Mouse (Mus musculus): ENCODE results near the gene Gm49320.

The Gm49320 gene

DNA sequence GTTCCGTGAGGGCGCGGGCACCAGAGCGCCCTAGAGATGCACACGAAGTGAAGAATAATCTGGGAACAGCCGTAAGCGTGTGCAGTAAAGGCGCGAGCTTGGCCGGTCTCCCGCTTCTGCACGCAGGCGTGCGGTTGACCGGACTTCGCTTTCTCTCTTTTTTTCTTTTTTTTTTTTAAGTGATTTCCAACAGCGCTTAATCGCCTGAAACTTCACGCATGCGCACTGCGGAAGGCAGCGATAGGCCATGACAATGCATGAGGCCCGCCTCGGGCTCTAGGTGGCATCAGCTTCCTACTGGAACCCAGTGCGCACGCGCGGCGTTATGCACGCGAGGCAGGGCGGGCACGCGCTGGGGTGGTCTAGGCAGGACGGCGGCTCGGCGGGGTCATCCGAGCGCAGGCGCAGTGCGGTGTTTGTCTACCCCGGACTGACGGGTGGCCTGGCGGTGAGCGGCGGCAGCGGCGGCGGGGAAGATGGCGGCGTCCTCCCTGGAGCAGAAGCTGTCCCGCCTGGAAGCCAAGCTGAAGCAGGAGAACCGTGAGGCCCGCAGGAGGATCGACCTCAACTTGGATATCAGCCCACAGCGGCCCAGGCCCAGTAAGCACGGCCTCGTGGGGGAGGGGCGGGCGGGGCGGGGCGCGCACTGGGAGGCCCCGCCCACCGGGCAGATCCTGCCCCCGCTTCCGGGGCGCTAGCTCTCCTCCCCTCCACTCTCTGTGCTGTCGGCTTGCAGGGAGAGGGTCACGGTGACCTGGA lies at the start of gene Gm49320, which contains the start of gene Map2k7:
Gene Gm49320, plus strand, starts transcription at position 432 of the 759 bp plus-strand sequence.
Gene Map2k7, plus strand, starts transcription at position 307 of the 759 bp plus-strand sequence.
- DNase-seq, result peak; percentile 99 to 100

DNA sequence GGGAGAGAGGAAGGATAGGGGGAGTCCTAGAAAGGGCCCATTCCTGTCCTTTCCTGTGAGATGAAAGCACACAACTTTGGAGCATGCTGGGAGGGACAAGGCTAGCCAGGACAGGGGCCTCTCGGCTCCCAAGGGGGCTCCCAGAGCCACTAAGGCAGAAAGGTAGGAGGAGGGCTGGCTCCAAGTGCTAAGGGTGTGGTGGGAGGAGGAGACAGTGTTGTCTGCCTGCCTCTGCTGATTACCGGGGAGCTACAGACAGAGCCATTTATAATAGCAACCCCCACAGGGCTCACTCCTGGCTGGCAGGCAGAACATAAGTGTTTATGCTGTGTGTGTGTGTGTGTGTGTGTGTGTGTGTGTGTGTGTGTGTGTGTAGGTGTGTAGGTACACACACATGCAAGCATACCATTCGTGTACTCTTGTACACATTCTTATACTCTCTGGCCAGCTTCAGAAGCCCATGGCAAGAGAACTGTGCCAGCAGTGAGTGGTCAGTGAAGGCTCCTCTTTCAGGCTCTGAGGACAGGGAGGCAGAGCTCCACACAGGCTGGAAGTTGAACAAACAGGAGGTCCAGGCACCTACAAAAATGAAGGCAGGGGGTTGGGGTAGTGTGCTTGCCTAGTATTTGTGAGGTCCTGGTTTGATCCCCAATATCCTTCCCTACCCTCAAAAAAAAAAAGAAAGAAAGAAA lies 49.5 kb upstream of the Gm49320 start:
- DNase-seq, result no peak

DNA sequence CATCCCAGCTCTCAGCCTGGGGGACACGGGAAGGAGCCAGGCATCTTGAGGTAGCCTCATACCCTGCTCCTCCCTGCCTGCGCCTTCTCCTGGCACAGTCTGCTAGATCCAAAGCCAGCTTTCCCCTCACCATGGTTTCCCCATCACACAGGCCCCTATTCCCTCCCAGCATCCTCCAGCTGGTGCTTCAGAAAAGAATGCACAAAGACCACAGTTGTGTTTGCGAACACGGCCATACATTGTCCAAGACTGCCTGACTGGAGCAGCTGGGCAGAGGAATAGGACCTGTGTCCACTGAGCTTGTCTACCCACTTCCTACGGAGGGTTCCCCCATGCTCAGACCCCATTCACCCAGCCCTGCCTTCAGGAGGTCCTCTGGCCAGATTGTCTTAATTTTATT lies 46.4 kb upstream of the Gm49320 start:
- DNase-seq, result no peak

DNA sequence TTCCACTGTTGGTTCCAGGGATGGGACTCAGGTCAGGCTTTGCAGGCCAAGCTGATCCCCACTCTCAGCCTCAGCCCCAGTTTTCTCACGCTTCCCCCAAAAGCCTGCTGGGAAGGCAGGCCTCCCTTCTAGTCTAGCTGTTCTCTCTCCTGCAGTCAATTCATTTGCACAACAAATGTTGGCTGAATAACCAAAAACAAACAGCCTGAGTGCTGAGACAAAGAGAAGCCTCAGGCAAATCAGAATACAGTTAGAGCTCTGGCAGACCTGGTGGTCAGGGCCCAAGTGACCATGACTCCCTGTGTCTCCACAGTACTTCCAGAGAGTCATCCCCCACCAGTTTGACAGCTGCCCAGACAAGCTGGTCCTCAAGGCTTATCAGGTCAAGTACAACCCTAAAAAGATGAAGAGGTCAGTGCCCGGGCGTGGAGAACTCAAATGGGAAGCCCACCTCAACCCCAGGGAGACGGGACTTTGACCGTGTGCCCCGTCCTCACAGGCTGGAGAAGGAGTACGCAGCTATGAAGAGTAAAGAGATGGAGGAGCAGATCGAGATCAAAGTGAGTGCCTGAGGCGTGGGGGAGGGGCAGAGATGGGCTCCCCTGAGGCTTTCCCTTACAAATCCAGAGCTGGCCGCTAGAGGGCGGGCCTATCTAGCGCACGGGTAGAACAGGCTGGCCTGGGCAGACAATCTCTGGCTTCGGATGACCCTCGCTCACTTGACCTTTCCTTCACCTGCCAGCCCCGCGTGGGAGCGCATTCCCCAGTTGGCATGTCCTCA lies 45.7 kb upstream of the Gm49320 start:
- DNase-seq, result peak; percentile 84 to 86

DNA sequence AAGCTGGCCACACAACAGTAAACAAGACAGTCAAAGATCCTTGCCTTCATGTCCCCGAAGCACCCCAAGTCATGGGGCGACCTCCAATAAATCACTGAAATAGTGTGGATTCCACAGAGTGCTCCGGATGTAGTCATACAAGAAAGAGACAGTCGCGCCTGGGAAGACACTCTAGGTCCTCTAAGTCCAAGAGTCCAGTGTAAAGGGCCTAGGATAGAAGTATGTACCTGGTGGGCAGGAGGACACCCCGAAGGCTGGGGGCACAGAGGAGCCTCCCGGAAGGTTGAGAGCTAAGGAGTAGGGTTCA lies 45.1 kb upstream of the Gm49320 start:
- no peak for DNase-seq

DNA sequence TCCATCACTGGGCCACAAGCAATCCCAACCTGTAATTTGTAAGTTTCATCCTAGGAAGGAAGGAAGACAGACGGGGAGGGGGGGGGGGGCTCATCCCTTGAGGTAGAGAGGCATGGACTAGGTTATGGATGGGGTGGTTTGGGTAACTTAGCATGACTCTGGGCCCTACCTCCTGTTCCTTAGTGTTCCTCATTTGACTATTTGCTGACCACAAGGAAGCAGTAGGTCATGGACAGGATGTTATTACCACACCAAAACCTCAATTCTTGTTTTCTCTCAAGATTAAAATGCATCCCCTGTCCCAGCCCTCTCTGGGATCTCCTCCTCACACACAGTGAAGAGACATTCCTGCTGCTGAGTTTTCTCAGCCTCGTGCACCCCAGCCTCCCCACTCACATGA lies 37.3 kb upstream of the Gm49320 start:
- no peak for DNase-seq

DNA sequence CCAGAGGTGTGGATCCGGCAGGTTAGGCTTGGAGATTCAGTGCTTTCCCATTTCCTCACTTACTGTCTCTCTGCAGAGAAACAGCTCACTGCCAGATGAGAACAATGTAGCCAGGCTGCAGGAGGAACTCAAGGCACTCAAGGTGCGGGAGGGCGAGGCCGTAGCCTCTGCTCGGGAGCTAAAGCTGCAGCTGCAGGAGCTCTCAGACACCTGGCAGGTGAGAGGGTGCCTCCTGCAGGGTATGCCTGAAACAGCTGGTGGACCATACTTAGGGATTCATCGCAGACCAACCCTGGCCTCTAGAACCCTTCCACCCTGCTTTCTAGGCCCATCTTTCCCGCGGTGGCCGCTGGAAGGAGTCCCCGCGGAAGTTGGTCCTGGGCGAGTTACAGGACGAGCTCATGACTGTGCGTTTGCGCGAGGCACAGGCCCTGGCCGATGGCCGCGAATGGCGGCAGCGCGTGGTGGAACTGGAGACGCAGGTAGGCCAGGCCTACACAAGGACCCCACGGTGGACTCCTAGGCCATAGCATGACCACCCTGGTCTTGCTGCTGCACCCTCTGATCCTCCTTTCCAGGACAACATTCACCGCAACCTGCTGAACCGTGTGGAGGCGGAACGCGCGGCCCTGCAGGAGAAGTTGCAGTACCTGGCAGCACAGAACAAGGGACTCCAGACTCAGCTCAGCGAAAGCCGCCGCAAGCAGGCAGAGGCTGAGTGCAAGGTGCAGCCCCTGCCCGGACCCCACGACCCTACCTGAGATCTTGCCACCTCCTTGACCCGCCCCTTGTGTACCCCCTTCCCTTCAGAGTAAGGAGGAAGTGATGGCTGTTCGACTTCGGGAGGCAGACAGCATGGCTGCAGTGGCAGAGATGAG lies 33.2 kb upstream of the Gm49320 start:
- DNase-seq, result no peak

DNA sequence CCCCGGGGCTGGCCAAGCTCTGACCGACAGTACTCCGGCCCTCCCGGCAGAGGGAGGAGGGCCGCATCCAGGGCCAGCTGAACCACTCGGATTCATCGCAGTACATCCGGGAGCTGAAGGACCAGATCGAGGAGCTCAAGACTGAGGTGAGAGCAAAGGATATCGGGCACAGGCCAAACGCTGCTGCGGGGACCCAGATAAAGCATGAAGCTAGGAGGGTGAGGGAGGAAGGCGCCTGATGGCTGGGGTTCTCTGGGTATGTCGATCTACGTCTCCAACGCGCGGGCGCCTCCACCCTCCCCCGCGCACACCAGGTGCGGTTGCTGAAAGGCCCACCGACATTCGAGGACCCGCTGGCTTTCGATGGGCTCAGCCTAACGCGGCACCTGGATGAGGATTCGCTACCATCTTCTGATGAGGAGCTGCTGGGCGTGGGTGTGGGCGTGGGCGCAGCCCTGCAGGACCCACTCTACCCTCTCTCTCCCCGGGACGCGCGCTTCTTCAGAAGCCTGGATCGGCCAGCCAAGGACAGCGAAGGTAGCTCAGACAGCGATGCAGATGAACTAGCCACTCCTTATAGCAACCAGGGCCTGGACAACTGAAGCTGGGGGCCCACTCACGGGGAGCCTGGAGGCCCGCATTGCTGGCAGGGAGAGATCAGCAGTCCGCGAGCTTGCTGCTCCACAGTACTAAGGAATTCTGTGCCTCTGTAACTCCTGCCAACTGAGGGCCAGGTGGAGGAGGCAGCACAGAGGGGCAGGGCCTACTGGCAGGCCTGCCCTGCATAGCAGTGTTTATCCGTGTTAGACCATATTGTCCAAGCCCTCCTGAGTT lies 32.3 kb upstream of the Gm49320 start:
- DNase-seq, result no peak

DNA sequence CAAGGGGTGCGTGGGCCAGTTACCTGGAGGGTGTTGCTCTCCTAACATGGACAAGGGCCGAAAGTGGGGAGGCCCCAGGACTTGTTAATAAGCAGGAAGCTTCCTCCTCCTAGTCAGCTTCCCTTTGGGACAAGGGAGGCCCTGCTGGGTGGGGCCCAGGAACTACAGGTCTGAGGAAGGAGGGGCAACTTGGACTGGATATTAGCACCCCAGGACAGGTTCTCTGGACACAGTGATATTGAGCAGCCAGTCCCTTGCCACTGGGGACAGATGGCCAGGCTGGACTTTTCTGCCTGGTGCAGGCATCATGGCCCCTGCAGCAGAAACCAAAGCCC lies 31.7 kb upstream of the Gm49320 start:
- no peak for DNase-seq

DNA sequence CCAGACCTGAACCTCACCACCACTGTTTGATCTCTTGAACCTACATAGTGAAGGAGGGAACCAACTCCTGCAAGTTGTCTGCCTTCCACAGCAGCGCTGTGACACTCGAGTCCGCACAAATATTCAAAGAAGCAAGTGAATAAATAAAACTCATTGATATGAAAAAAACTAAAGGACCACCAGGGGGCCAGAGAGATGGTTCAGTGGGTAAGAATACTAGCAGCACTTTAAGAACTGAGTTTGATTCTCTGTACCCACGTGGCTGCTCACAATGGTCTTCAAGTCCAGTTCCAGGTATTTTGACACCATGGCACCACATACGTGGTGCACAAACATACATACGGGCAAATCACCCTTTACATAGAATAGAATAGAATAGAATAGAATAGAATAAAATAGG lies 27.6 kb upstream of the Gm49320 start:
- no peak for DNase-seq

DNA sequence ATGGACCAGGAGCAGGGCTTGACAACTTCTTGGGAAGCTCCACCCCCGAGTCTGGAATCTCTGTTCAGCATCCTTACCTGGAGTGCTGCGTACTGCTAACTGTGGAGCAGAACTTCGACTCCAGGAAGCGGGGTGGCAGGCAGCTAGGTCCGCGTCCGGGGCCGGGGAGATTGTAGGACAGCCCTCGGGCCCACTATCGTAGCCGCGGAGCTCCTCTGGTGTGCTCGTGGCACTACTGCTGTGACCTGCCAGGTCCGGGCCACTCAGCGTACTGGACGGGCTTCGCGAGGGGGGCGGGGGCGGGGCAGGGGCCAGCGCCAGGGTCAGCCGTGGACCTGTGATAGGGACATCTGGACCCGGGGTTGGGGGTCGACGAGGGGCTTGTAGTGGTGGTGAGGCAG lies 25.9 kb upstream of the Gm49320 start:
- no peak for DNase-seq

DNA sequence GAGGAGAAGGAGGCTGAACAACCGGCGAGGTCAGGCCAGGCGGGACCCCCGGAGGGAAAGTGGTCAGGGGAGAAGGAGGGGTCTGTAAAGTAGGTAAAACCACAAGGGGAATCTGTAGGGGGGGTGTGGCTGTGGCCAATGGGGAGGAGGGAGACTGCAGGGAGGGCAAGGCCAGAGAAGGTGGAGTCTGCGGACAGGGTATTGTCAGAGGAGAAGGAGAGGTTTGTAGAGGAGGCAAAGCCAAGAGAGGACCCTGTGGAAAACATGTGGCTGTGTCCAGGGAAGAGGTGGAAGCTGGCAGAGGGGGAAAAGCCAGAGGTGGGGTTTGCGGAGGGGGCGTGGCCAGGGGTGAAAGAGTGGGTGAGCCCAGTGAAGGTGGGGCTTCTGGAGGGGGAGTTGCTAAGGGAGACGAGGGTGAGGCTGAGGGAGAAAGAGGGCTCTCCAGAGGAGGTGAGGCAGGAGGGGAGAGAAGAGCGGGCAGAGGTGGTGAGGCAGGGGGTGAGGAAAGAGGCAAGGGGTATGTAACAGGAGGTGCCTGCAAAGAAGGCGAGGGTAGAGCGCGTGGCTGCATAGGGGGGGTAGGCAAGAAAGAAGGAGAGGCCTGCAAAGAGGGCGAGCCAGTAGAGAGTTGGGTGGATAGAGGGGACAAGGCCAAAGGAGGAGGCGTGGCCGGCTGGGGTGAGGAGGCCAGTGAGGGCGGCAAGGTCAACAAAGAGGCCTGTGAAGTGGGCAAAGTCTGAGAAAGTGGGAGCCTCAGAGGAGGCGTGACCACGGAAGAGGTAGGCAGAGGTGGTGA lies 25.3 kb upstream of the Gm49320 start:
- peak; percentile 63 to 70 for DNase-seq

DNA sequence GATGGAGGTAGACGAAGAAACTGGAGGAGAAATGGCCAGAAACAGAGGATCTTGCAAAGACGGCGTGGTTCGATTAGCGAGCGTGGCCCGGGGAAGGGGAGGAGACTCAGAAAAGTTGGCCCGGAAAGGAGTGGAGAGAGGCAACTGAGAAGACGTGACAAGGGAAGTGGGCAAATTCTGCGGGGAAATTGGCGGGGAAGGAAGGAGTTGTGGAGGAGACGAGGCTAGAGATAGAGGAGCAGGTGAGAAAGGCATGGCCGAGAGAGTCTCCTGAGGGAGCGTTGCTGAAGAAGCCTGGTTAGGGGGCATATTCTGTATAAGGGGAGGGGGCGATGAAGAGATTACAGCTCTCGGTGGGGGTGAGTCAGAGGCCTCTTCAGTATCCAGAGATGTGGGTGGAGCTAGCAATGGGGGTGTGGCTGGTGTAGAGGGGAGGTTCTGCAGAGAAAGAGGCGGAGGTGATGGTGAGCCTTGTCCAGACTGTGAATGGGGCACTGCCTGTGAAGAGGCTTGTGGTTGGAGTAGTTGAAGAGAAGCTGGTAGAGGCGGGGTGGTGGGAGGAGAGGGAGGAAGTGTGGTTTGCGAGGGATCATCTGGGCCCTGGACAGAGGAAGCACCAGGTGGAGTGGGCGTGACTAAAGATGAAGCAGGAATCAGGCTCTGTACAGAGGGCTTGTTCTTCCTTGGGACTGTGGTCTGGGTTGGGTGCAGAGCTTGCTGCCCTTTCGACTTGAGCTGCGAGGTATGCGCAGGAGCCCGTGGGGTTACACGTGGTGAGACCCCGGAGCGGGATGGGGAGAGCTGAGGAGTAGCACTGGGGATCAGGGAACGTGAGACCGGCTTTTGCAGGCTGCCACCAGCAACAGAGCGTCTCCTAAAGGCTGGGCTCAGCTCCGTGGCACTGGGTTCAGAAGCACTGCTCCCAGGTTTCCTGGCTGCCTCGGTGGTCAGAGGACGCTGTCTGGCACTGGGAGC lies 24.4 kb upstream of the Gm49320 start:
- peak; percentile 55 to 65 for DNase-seq

DNA sequence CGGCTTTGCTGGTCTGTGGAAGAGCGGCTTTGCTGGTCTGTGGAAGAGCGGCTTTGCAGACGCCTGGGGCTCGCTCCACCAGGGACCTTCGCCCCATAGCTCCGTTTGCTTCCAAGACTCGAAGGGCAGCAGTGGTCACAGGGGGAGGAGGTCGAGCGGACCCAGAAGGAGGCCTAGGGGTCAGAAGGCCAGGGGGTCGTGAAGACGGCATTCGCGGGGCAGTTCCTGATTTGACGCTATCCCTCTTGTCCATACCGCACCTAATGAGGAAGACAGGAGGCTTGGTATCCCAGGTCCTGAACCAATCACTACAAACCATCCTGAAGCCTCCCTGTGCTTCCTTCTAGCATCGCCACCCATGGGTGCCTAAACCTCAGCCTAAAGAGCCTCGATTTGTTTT lies 22.4 kb upstream of the Gm49320 start:
- no peak for DNase-seq

DNA sequence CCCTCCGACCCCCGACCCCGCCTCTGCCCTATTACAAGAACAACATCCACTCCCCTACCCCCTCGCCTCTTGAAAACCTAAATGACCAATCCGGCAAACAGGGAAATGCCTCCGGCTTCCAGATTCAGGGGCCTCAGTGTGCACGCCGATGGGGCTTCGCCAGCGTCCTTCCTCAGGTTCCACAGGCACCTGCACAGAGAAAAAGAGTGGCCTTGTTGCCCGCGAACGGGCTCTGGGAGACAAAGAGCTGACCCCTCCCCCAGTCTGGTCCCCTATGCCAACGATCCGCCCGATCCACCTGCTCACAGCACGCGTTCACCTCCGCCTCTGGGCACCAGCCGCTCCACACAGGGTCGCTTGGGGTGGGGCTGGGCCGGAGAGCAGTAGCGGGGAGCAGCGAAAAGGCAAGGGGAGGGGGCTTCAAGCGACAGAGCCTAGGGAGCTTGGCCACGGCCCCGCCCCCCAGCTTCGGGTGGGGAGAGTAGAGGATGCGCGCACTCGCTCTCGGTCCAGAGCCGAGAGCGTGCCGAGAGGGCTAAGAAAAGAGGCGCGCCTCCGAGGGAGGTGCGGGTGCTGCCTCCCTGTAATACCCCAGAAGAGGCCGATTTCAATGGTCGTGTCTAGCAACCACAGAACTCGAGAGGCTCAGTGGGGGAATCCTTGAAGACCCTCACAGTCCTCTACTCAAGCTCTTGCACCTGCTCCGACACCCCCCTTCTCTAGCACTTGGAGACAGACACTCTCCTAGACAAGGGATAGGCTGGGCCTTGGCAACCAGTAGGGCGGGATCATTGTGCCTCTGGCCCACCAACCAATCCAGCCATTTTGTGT lies 21.7 kb upstream of the Gm49320 start, which contains the start of gene Prr36:
Gene Prr36, minus strand, starts transcription at position 669 of the 831 bp plus-strand sequence.
- DNase-seq, result peak in 1 of 2 experiments; percentile 30

DNA sequence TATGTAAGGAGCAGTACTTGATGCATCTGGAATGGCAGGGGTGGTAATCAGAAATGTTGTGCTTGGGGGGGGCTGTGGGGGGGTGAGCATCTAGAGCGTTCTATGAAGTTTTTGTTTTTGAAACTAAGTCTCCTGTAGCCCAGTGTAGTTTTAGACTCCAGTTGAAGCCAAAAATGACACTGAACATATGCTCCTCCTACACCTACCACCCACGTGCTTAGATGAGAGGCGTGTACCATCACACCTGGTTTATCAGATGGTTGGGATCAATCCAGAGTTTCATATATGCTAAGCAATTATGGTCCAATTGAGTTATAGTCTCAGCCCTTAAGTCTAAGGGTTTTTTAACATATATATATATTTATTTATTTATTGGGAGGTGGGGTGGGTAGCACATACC lies 19.0 kb upstream of the Gm49320 start:
- no peak for DNase-seq

DNA sequence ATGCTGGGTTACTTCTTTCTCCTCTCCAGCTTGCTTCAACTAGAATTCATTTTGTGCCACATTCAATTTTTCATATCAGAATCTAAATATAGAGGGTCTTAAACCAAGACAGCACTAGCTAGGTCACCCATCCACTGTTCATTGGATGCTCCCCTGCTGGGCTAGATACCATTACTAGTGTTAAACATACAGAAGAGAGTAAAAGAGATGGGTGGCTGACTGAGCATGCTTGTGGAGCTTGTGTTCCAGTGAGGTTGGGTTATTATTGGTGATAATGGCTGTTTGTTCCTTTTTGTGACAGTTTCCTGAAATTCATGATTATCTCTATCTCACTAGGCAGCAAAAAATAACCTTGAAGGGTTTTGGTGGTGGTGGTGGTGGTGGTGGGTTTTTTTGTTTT lies 16.6 kb upstream of the Gm49320 start:
- no peak for DNase-seq

DNA sequence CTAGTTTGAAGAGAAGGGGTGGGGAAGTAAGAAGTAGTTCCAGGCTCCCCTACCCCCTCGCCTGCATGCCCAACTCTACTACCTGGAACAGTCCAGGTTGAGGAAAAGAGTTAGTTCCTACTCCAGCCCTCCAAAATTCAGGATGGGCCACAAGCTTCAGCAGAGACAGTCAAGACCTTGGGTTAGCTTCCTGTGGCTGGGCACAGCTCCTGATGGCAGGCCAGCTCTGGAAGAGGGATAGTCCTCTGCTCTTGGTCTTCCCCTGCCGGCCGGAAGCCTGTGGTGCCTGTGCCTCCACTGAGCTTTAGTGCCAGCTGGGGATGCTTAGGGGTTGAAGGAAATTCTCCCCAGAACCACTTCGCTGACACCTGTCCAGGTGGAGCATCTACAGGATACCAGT lies 12.3 kb upstream of the Gm49320 start:
- DNase-seq, result no peak
